Mouse (Mus musculus) adrenal gland, adult 2 months (tissue): Measurements from ENCODE around the gene Zdhhc14. TPM values are rescaled to one million over a fixed set of nuclear protein-coding genes. Genes with fewer than 3 reads are reported as not detected.
A peak's percentile ranks its signal among the peaks of the same experiment; 100 is the strongest.

Experiments
- DNase-seq: peaks from one replicate; pipeline ENCODE4 v3.0.0; 2021
- polyA plus RNA-seq: library from polyadenylated mRNA; depleted of rRNA; stranded (reverse); fragments of >200 nt; gene quantifications from 2 replicates; pipeline ENCODE4 v1.2.3, GENCODE M21; 2012
- total RNA-seq, 2 experiments: library from RNA; stranded (reverse); gene quantifications; 2 replicates each; pipeline ENCODE4 v1.2.3; 2021

Zdhhc14 gene
- total and polyA plus RNA-seq, 3 experiments, result 2.8 to 5.8 (median 3.1) TPM

- no peak for DNase-seq
Measured at GRCm38 (mm10) chr17:5741061-5741460, 248.7 kb downstream of the Zdhhc14 start.

GRCm38 (mm10) chr17:5744016-5744415, 251.7 kb downstream of the Zdhhc14 start:
- DNase-seq, result no peak

GRCm38 (mm10) chr17:5746378-5746777, 254.0 kb downstream of the Zdhhc14 start:
- no peak for DNase-seq

- DNase-seq, result no peak
Measured at GRCm38 (mm10) chr17:5747539-5748500, 255.5 kb downstream of the Zdhhc14 start.

GRCm38 (mm10) chr17:5748501-5748894, 256.1 kb downstream of the Zdhhc14 start:
- no peak for DNase-seq

- DNase-seq, result no peak
Measured at GRCm38 (mm10) chr17:5750278-5750677, 257.9 kb downstream of the Zdhhc14 start.

- no peak for DNase-seq
Measured at GRCm38 (mm10) chr17:5751066-5751465, 258.7 kb downstream of the Zdhhc14 start.

GRCm38 (mm10) chr17:5752322-5752715, 260.0 kb downstream of the Zdhhc14 start:
- no peak for DNase-seq

- DNase-seq, result peak; percentile 86
Measured at GRCm38 (mm10) chr17:5752716-5753585, 260.6 kb downstream of the Zdhhc14 start.

GRCm38 (mm10) chr17:5755489-5755888, 263.1 kb downstream of the Zdhhc14 start:
- DNase-seq, result no peak

GRCm38 (mm10) chr17:5756065-5756464, 263.7 kb downstream of the Zdhhc14 start:
- no peak for DNase-seq

GRCm38 (mm10) chr17:5756855-5757254, 264.5 kb downstream of the Zdhhc14 start:
- DNase-seq, result no peak

- no peak for DNase-seq
Measured at GRCm38 (mm10) chr17:5763768-5764167, 271.4 kb downstream of the Zdhhc14 start.

GRCm38 (mm10) chr17:5764270-5764669, 271.9 kb downstream of the Zdhhc14 start:
- peak; percentile 62 for DNase-seq

- no peak for DNase-seq
Measured at GRCm38 (mm10) chr17:5765746-5766145, 273.4 kb downstream of the Zdhhc14 start.

- DNase-seq, result peak; percentile 51
Measured at GRCm38 (mm10) chr17:5768164-5768705, 275.9 kb downstream of the Zdhhc14 start.

GRCm38 (mm10) chr17:5768810-5769520, 276.6 kb downstream of the Zdhhc14 start:
- no peak for DNase-seq

GRCm38 (mm10) chr17:5769776-5770175, 277.4 kb downstream of the Zdhhc14 start:
- peak; percentile 77 for DNase-seq

GRCm38 (mm10) chr17:5770265-5771249, 278.2 kb downstream of the Zdhhc14 start:
- DNase-seq, result peak; percentile 54

- DNase-seq, result peak; percentile 42
Measured at GRCm38 (mm10) chr17:5780213-5780975, 288.0 kb downstream of the Zdhhc14 start.
